Mouse (Mus musculus) heart, embryonic 15.5 days (tissue): ENCODE measurements around the gene Cadps. TPM values are rescaled to one million over a fixed set of nuclear protein-coding genes. Genes with fewer than 3 reads are reported as not detected.
"Not testable (repeated sequence)": the region's sequence is repeated elsewhere in the genome, so short reads cannot be mapped to it uniquely, and the experiment has no call there.

Experiments used
- ATAC-seq: fragments of 200-750 bp; cut with Nextera tagmentation; replicated peaks from 2 replicates; pipeline ENCODE4 v1.8.0; 2017; ENCODE audit warnings: low read depth, moderate TSS enrichment; ENCODE audit not compliant: insufficient number of reproducible peaks, insufficient read depth, low FRiP score
- H3K27ac ChIP-seq: fragments of 300-500 bp; sonication (generic); 2 replicates; pipeline ENCODE4 v1.5.1; 2015; ENCODE audit warnings: mild to moderate bottlenecking, inconsistent platforms
- H3K27me3 ChIP-seq: fragments of 300-500 bp; sonication (generic); 2 replicates; pipeline ENCODE4 v1.6.1; 2015; ENCODE audit warnings: inconsistent platforms
- H3K36me3 ChIP-seq: fragments of 300-500 bp; sonication (generic); 2 replicates; pipeline ENCODE4 v1.6.1; 2015; ENCODE audit warnings: mild to moderate bottlenecking, inconsistent platforms
- H3K4me1 ChIP-seq: fragments of 300-500 bp; sonication (generic); replicated peaks from 2 replicates; pipeline ENCODE4 v1.6.1; 2015; ENCODE audit warnings: inconsistent platforms
- H3K4me2 ChIP-seq: fragments of 300-500 bp; sonication (generic); 2 replicates; pipeline ENCODE4 v1.6.1; 2015; ENCODE audit warnings: inconsistent platforms, mild to moderate bottlenecking, moderate library complexity
- H3K4me3 ChIP-seq: fragments of 300-500 bp; sonication (generic); 2 replicates; pipeline ENCODE4 v1.5.1; 2015; ENCODE audit warnings: mild to moderate bottlenecking, inconsistent platforms
- H3K9ac ChIP-seq: fragments of 300-500 bp; sonication (generic); 2 replicates; pipeline ENCODE4 v1.6.1; 2015; ENCODE audit warnings: mild to moderate bottlenecking, inconsistent platforms
- H3K9me3 ChIP-seq: fragments of 300-500 bp; sonication (generic); replicated peaks from 2 replicates; pipeline ENCODE4 v1.6.1; 2016; ENCODE audit warnings: inconsistent platforms
- WGBS: fragments of 180-500 bp; shearing (Covaris S2); methylation state at CpG from one replicate; pipeline ENCODE4 v1.1.7; 2015; ENCODE audit warnings: mixed read lengths; 5-methylcytosine and 5-hydroxymethylcytosine counted together
- polyA plus RNA-seq: library from polyadenylated mRNA; unstranded; fragments of >200 nt; fragmentation: Nextera tagmentation; extraction: Ambion mirVana; gene quantifications from 2 replicates; pipeline ENCODE4 v1.2.1, GENCODE M21; 2015

Cadps gene
- polyA plus RNA-seq, 1 experiment from 2014 or later, result 0.37 TPM

GRCm38 (mm10) chr14:12581657-12582056 is 241.2 kb downstream of the Cadps start:
- Histone ChIP-seq H3K27me3 (no peaks in the 10 kb centered on the region), H3K36me3 (no peaks in the 10 kb centered on the region), H3K27ac (no peak overlapping the region), H3K4me3 (no peak overlapping the region), H3K9ac (no peak overlapping the region), H3K9me3 (no peaks in the 10 kb centered on the region), H3K4me1 (peaks cover 10% of the 10 kb centered on the region; the same call in 1 of the 2 replicates), H3K4me2 (no peak overlapping the region)
- WGBS, result 79% methylated on average over 5 of the region's 5 CpGs
- no peak for ATAC-seq

DNA sequence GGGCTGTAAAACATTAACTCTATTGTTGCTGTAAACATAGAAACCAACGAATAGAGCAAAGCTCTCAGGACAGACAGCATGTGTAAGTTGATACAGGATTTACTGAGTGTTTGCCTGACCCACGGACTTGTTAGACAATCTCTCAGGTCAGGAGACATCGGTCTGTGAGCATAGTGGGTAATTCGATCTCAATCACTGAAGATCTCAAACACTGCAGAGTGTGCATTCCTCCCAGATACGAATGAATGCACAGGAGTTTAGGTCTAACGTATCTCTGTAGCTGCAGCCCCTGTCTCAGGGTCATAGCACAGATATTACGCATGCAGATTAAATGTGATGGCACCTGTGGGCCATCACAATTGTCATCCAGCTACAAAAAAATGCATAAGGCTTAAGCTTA is 242.1 kb downstream of the Cadps start:
- 36% methylated on average over 7 of the region's 7 CpGs for WGBS
- H3K36me3 ChIP-seq, result no peaks in the 10 kb centered on the region
- H3K9me3 ChIP-seq, result no peaks in the 10 kb centered on the region
- no peaks in the 10 kb centered on the region for H3K27me3 ChIP-seq
- no peak overlapping the region for H3K4me3 ChIP-seq
- H3K4me2 ChIP-seq, result no peak overlapping the region
- no peak overlapping the region for H3K27ac ChIP-seq
- H3K9ac ChIP-seq, result no peak overlapping the region
- no peak for ATAC-seq
- peaks cover 10% of the 10 kb centered on the region; the same call in 1 of the 2 replicates for H3K4me1 ChIP-seq

DNA sequence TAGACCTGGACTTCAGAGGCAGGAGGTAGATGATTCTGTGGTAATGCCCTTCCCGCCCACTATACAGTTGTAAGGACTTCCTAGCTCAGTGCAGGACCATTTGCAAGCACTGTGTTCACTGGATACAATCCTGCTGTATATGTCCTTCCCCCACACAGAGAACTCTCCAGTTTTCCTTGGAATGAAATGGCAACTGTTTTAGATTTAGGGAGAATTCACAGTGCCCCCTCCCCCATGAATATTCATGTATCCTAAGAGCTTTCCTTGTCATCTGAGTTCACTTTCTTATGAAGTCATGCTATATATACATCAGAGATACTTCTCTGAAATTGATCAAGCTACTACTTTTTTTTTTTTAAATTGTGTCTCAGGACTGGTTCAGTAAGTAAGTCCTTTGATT is 244.7 kb downstream of the Cadps start:
- no peaks in the 10 kb centered on the region for H3K9me3 ChIP-seq
- no peak overlapping the region for H3K9ac ChIP-seq
- H3K27me3 ChIP-seq, result no peaks in the 10 kb centered on the region
- no peaks in the 10 kb centered on the region for H3K36me3 ChIP-seq
- no peak overlapping the region for H3K27ac ChIP-seq
- no peak overlapping the region for H3K4me3 ChIP-seq
- no peak overlapping the region for H3K4me2 ChIP-seq
- WGBS, result 88% methylated on average over 1 of the region's 1 CpGs
- no peak for ATAC-seq
- H3K4me1 ChIP-seq, result 0 out of 2 replicates have a peak, but pooled peaks cover 8% of the 10 kb centered on the region

DNA sequence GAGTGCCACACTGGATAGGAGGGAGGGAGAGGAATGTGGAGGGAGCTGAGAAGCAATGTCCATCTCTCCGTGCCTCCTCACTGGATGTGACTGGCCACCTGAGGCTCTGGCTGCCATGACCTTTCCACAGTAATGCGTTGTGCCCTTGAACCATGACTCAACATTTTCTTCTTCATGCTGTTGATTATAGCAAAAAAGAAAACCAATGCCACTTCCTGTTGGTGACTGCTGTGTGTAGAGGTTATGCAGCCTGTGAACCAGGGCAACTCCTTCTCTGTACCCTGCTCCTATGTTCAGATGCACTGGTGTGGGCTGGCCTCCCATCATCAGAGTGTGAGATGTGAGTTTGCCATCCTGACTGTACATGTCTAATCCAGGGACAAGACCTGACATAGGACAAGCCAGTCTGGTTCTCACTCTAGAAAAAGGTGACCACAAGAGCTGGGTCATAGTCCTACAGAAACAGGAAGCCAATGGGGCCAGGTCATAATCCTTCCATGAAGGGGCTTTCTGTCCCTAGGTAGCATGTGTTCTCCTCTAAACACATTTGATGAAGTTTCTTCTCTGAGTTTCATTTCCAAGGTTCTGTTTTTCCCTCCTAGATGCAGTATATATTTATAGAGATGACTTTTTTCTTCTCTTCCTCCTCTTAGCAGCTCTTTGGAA is 245.3 kb downstream of the Cadps start:
- no peak overlapping the region for H3K9ac ChIP-seq
- no peak overlapping the region for H3K4me3 ChIP-seq
- ATAC-seq, result no peak
- H3K4me1 ChIP-seq, result 0 out of 2 replicates have a peak, but pooled peaks cover 8% of the 10 kb centered on the region
- no peaks in the 10 kb centered on the region for H3K27me3 ChIP-seq
- H3K27ac ChIP-seq, result no peak overlapping the region
- H3K36me3 ChIP-seq, result no peaks in the 10 kb centered on the region
- WGBS, result 56% methylated on average over 2 of the region's 2 CpGs
- no peak overlapping the region for H3K4me2 ChIP-seq
- H3K9me3 ChIP-seq, result no peaks in the 10 kb centered on the region

DNA sequence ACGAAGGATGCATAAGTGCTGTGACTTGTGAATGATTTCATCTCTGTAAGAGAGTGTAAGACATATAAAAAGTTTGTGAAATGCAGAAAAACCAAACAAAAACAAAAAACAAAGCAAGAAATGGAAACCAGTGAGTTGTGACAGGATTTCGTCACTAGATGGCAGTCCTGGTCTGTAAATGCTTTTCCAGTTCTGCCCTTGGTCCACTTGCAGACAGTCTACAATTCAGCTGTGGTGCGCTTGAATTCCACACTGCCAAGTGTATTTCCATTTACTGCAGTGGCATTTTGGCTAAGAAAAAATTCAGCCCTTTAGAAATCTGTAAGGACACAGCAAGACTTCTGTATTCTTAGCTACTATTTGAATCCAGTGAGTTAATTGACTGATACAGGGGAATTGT is 247.8 kb downstream of the Cadps start:
- H3K9ac ChIP-seq, result no peak overlapping the region
- no peak for ATAC-seq
- 21% methylated on average over 3 of the region's 3 CpGs for WGBS
- no peaks in the 10 kb centered on the region for H3K9me3 ChIP-seq
- H3K27me3 ChIP-seq, result no peaks in the 10 kb centered on the region
- no peak overlapping the region for H3K27ac ChIP-seq
- H3K36me3 ChIP-seq, result no peaks in the 10 kb centered on the region
- H3K4me3 ChIP-seq, result no peak overlapping the region
- H3K4me2 ChIP-seq, result no peak overlapping the region
- 0 out of 2 replicates have a peak, but pooled peaks cover 8% of the 10 kb centered on the region for H3K4me1 ChIP-seq

DNA sequence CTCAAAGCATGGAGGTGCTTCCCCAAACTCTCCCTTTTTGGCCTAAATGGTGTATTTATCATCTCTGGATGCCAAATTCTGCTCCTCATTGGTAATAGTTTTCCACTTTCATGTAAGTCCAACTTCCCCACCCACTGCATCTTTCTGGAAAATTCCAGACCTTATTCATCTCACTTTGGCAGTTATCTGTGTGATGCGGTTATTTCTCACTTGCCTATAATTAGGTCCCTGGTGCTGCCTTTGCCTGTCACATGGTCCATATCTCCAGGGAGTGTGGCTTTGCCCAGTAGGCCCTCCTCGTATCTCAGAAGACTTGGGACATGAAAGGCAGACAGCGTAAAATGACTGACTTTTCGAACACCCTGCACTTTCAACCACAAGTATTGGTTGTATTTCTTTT is 248.5 kb downstream of the Cadps start:
- no peak overlapping the region for H3K4me2 ChIP-seq
- no peaks in the 10 kb centered on the region for H3K9me3 ChIP-seq
- H3K36me3 ChIP-seq, result no peaks in the 10 kb centered on the region
- 0 out of 2 replicates have a peak, but pooled peaks cover 8% of the 10 kb centered on the region for H3K4me1 ChIP-seq
- no peak overlapping the region for H3K9ac ChIP-seq
- H3K27me3 ChIP-seq, result no peaks in the 10 kb centered on the region
- ATAC-seq, result no peak
- no peak overlapping the region for H3K4me3 ChIP-seq
- WGBS, result 44% methylated on average over 4 of the region's 4 CpGs
- H3K27ac ChIP-seq, result no peak overlapping the region

DNA sequence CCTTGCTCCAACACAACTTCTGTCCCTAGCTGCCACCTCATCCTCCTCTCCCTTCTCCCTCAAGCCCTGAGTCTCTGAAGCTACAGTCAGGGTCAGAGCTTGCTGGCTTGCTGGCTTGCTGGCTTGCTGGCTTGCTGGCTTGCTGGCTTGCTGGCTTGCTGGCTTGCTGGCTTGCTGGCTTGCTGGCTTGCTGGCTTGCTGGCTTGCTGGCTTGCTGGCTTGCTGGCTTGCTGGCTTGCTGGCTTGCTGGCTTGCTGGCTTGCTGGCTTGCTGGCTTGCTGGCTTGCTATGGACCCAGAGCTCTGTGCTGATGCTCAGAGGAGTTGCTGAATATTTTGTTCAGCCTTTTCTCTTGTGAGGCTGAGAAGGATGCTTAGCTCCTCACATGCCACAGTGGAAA is 261.1 kb downstream of the Cadps start:
- not testable (repeated sequence) for ATAC-seq

GRCm38 (mm10) chr14:12560233-12560577 is 262.7 kb downstream of the Cadps start:
- Histone ChIP-seq H3K9me3 (no peaks in the 10 kb centered on the region), H3K27ac (no peak overlapping the region), H3K4me1 (no peaks in the 10 kb centered on the region), H3K27me3 (no peaks in the 10 kb centered on the region), H3K4me2 (no peak overlapping the region), H3K4me3 (no peak overlapping the region), H3K36me3 (no peaks in the 10 kb centered on the region), H3K9ac (no peak overlapping the region)
- WGBS, result 53% methylated on average over 1 of the region's 1 CpGs
- no peak; the same call in 1 of the 2 replicates for ATAC-seq

More for the DNA sequence above, 261.1 kb downstream of the Cadps start:
- H3K36me3 ChIP-seq, H3K9me3 ChIP-seq, H3K4me2 ChIP-seq, H3K4me1 ChIP-seq, H3K27ac ChIP-seq, H3K27me3 ChIP-seq, H3K4me3 ChIP-seq, H3K9ac ChIP-seq: not testable (repeated sequence)

DNA sequence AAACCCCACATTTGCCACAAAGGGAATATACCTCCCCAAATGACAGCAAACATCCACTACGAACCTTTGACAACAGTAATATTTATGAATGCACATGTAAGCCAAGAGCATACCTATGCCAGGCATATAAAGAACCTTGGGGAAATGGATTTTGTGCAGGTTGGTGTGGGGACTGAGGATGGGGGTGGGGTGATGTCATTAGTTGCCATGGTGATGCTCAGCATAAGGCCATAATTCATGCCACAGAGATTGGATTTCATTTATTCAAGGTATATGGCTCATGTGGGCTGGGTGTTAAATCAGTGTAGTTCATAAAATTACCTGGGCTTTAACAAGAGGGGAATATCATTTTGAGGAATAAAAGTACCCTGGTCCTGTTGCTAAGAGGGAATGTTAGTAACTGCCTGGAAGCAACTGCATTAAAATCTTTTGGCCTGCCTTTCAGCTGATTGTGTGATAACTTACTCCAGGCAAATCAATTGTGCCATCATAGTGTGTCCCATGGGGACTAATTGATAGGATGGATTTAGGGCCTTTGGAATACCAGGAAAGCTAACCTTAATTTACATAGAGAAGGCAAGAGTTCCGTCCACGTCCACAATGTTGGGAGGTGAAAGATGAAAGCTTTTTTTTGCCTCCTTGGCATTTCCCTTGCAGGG is 263.2 kb downstream of the Cadps start:
- Histone ChIP-seq H3K4me2 (no peak overlapping the region), H3K27ac (no peak overlapping the region), H3K4me1 (no peaks in the 10 kb centered on the region), H3K27me3 (no peaks in the 10 kb centered on the region), H3K36me3 (no peaks in the 10 kb centered on the region), H3K9ac (no peak overlapping the region), H3K4me3 (no peak overlapping the region), H3K9me3 (no peaks in the 10 kb centered on the region)
- no peak for ATAC-seq
- WGBS, result 80% methylated on average over 3 of the region's 3 CpGs

DNA sequence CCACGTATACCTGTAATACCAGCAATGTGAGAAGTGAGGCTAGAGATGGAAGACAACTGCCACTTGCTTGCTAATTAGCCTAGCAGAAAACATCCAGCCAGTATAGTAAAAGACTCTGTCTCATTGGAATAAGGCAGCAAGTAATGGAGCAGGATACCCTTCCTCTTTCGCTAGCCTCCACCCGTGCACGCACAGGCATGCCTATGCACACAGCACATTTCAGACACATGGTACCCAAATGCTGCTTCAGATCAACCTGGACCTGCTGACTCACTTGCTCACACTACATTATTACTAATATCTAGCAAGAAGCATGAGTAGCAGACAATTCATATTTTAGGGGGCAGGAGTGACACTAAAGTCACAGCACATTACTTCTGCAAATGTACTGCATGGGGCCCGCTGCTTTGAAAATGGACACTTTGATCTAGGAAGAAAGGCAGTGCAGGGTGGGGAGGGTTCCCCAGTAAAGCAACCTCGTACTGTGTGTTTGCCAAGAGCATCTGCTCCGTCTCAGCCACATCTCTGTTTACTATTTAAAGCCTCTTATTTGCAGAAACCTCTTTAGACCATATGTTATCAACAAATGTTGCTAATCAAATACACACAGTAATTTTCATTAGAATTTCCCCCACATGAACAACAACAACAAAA is 263.8 kb downstream of the Cadps start:
- Histone ChIP-seq H3K4me3 (no peak overlapping the region), H3K9me3 (no peaks in the 10 kb centered on the region), H3K27me3 (no peaks in the 10 kb centered on the region), H3K27ac (no peak overlapping the region), H3K4me2 (no peak overlapping the region), H3K36me3 (no peaks in the 10 kb centered on the region), H3K9ac (no peak overlapping the region), H3K4me1 (no peaks in the 10 kb centered on the region)
- 75% methylated on average over 7 of the region's 7 CpGs for WGBS
- ATAC-seq, result no peak

- Histone ChIP-seq H3K36me3 (no peaks in the 10 kb centered on the region), H3K4me3 (no peak overlapping the region), H3K27me3 (no peaks in the 10 kb centered on the region), H3K4me1 (no peaks in the 10 kb centered on the region), H3K9ac (no peak overlapping the region), H3K4me2 (no peak overlapping the region), H3K27ac (no peak overlapping the region), H3K9me3 (no peaks in the 10 kb centered on the region)
- WGBS, result 60% methylated on average over 2 of the region's 2 CpGs
- ATAC-seq, result no peak
Observed at GRCm38 (mm10) chr14:12554486-12554885, 268.4 kb downstream of the Cadps start.
